Mouse (Mus musculus) heart, postnatal 0 days (tissue): Measurements from ENCODE around the gene Efcab6. TPM values are rescaled to one million over a fixed set of nuclear protein-coding genes. Genes with fewer than 3 reads are reported as not detected.
A peak's percentile ranks its signal among the peaks of the same experiment; 100 is the strongest.

Experiments used
- ATAC-seq: fragments of 200-750 bp; cut with Nextera tagmentation; 2 replicates; pipeline ENCODE4 v1.8.0; 2017; ENCODE audit warnings: low read depth, moderate number of reproducible peaks, moderate library complexity; ENCODE audit not compliant: insufficient read depth
- DNase-seq: peaks from one replicate; pipeline ENCODE4 v3.0.0-alpha.2; 2016; ENCODE audit warnings: low spot score
- H3K27ac ChIP-seq: fragments of 300-500 bp; sonication (generic); 2 replicates; pipeline ENCODE4 v1.5.1; 2014; ENCODE audit warnings: low read depth, mild to moderate bottlenecking
- H3K27me3 ChIP-seq: fragments of 300-500 bp; sonication (generic); 2 replicates; pipeline ENCODE4 v1.6.1; 2014; ENCODE audit warnings: low read length, mixed read lengths; ENCODE audit not compliant: control insufficient read depth, insufficient read depth
- H3K36me3 ChIP-seq: fragments of 300-500 bp; sonication (generic); replicated peaks from 2 replicates; pipeline ENCODE4 v1.6.1; 2014; ENCODE audit warnings: low read length, mixed read lengths; ENCODE audit not compliant: control insufficient read depth, insufficient read depth
- H3K4me1 ChIP-seq: fragments of 300-500 bp; sonication (generic); 2 replicates; pipeline ENCODE4 v1.6.1; 2014; ENCODE audit warnings: antibody characterized with exemption; ENCODE audit not compliant: control insufficient read depth, insufficient read depth
- H3K4me2 ChIP-seq: fragments of 300-500 bp; sonication (generic); 2 replicates; pipeline ENCODE4 v1.6.1; 2014; ENCODE audit warnings: low read depth, mild to moderate bottlenecking, low read length, moderate library complexity
- H3K4me3 ChIP-seq: fragments of 300-500 bp; sonication (generic); 2 replicates; pipeline ENCODE4 v1.5.1; 2014; ENCODE audit warnings: low read depth, low read length
- H3K9ac ChIP-seq: fragments of 300-500 bp; sonication (generic); replicated peaks from 2 replicates; pipeline ENCODE4 v1.6.1; 2014; ENCODE audit warnings: low read depth, low read length, mixed read lengths
- H3K9me3 ChIP-seq: fragments of 300-500 bp; sonication (generic); replicated peaks from 2 replicates; pipeline ENCODE4 v1.6.1; 2016; ENCODE audit warnings: low read length; ENCODE audit not compliant: control insufficient read depth
- CTCF ChIP-seq: IDR thresholded peaks from 2 replicates; pipeline ENCODE4 v1.5.1; 2016; ENCODE audit warnings: antibody characterized with exemption, control low read depth, low read depth
- EP300 ChIP-seq: IDR thresholded peaks from 2 replicates; pipeline ENCODE4 v1.6.1; 2016; ENCODE audit warnings: antibody characterized with exemption, low read depth
- WGBS: fragments of 180-500 bp; shearing (Covaris S2); extraction: QIAGEN DNeasy Blood & Tissue Kit; methylation state at CpG from one replicate; pipeline ENCODE4 v1.1.7; 2014; 5-methylcytosine and 5-hydroxymethylcytosine counted together
- polyA plus RNA-seq: library from polyadenylated mRNA; unstranded; fragments of >200 nt; fragmentation: Nextera tagmentation; extraction: Ambion mirVana; gene quantifications from 2 replicates; pipeline ENCODE4 v1.2.1, GENCODE M21; 2015
- total RNA-seq: library from RNA; depleted of rRNA; stranded (reverse); fragments of >200 nt; gene quantifications from 2 replicates; pipeline ENCODE4 v1.2.3, GENCODE M21; 2014; ENCODE audit warnings: low replicate concordance

Gene Efcab6
- total and polyA plus RNA-seq, 2 experiments from 2014 or later: not detected

DNA sequence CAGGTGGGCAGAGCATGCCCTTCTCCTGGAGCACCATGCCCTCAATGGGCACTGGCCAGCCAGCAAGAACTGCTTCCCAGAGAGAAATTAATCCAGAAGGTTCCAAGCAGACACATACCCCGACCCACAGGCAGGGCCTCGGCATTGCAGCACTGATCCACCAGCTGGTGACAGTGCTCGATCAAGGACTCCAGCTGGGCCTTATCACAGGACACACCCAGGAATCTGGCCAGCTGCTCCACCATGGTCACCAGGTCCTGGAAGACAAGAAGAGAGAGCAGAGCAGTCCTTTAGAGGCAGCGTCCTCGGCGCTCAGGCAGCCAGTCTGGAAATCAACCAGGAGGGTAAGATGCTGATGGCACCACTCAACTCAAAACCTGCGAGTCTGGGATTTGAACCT is 14.9 kb upstream of the Efcab6 start:
- Histone ChIP-seq H3K4me3 (no peak overlapping the region), H3K9me3 (no peaks in the 10 kb centered on the region), H3K9ac (no peak overlapping the region), H3K36me3 (no peaks in the 10 kb centered on the region), H3K4me2 (no peak overlapping the region), H3K27me3 (peaks cover 10% of the 10 kb centered on the region), H3K4me1 (no peaks in the 10 kb centered on the region), H3K27ac (no peak overlapping the region)
- TF ChIP-seq CTCF (no peak), EP300 (no peak)
- ATAC-seq (no peak), DNase-seq (no peak)
- WGBS: 28% methylated on average over 7 of the region's 7 CpGs

GRCm38 (mm10) chr15:84079519-84079918 is 14.3 kb upstream of the Efcab6 start:
- DNase-seq (no peak), ATAC-seq (no peak)
- Histone ChIP-seq H3K4me3 (no peak overlapping the region), H3K36me3 (no peaks in the 10 kb centered on the region), H3K27me3 (peaks cover 15% of the 10 kb centered on the region), H3K9me3 (no peaks in the 10 kb centered on the region), H3K27ac (no peak overlapping the region), H3K4me1 (no peaks in the 10 kb centered on the region), H3K9ac (no peak overlapping the region), H3K4me2 (no peak overlapping the region)
- WGBS: 82% methylated on average over 2 of the region's 2 CpGs
- no peak for TF ChIP-seq EP300

GRCm38 (mm10) chr15:84078667-84079066 is 13.5 kb upstream of the Efcab6 start:
- H3K4me3 ChIP-seq: no peak overlapping the region
- no peak overlapping the region for H3K9ac ChIP-seq
- no peak overlapping the region for H3K27ac ChIP-seq
- WGBS: 79% methylated on average over 13 of the region's 13 CpGs
- ATAC-seq (no peak), DNase-seq (no peak)
- H3K4me2 ChIP-seq: no peak overlapping the region
- no peaks in the 10 kb centered on the region for H3K4me1 ChIP-seq
- no peaks in the 10 kb centered on the region for H3K9me3 ChIP-seq
- peaks cover 20% of the 10 kb centered on the region for H3K27me3 ChIP-seq
- H3K36me3 ChIP-seq: no peaks in the 10 kb centered on the region
- TF ChIP-seq EP300: no peak
- TF ChIP-seq CTCF: no peak

GRCm38 (mm10) chr15:84077151-84077550 is 12.0 kb upstream of the Efcab6 start:
- TF ChIP-seq EP300 (no peak), CTCF (no peak)
- DNase-seq: no peak
- no peak overlapping the region for H3K27ac ChIP-seq
- H3K36me3 ChIP-seq: no peaks in the 10 kb centered on the region
- H3K4me2 ChIP-seq: no peak overlapping the region
- no peaks in the 10 kb centered on the region for H3K9me3 ChIP-seq
- ATAC-seq: no peak
- no peak overlapping the region for H3K4me3 ChIP-seq
- H3K9ac ChIP-seq: no peak overlapping the region
- no peaks in the 10 kb centered on the region for H3K4me1 ChIP-seq
- 57% methylated on average over 17 of the region's 17 CpGs for WGBS
- H3K27me3 ChIP-seq: peaks cover 33% of the 10 kb centered on the region

DNA sequence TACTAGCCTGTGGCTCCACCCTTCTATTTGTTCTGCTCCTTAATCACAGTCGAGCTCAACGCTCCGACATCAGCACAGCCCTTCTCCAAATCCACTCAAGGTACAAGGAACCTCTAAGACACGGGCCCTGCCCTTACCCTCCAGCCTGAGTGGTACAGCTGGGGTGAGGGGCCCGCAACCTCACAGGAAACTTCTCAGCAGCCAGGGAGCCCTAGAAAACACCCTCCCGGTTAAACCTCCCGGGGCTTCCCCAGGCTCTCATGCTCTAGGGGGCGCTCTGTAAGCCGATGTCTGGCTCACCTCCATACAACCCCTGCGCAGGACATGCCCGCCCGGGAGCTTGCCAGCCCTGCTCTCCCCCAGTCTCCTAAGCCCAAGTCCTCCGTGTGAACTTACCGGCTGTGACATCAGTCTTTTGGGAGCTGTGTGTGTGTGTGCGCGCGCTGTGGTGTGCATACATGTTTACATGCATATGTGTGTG is 9.6 kb upstream of the Efcab6 start:
- H3K36me3 ChIP-seq: no peaks in the 10 kb centered on the region
- WGBS: 15% methylated on average over 17 of the region's 17 CpGs
- TF ChIP-seq CTCF (no peak), EP300 (no peak)
- DNase-seq: no peak
- H3K9me3 ChIP-seq: no peaks in the 10 kb centered on the region
- ATAC-seq: no peak
- H3K27ac ChIP-seq: no peak overlapping the region
- peaks cover 52% of the 10 kb centered on the region for H3K27me3 ChIP-seq
- no peak overlapping the region for H3K4me3 ChIP-seq
- no peak overlapping the region for H3K9ac ChIP-seq
- no peaks in the 10 kb centered on the region for H3K4me1 ChIP-seq
- H3K4me2 ChIP-seq: no peak overlapping the region

- no peaks in the 10 kb centered on the region for H3K4me1 ChIP-seq
- WGBS: 16% methylated on average over 11 of the region's 15 CpGs
- no peaks in the 10 kb centered on the region for H3K36me3 ChIP-seq
Observed at GRCm38 (mm10) chr15:84073911-84074704, 8.9 kb upstream of the Efcab6 start.

More at GRCm38 (mm10) chr15:84073911-84074704, 8.9 kb upstream of the Efcab6 start:
- TF ChIP-seq EP300 (no peak), CTCF (peak; percentile 84)
- ATAC-seq (no peak), DNase-seq (peak; percentile 9)
- Histone ChIP-seq H3K9ac (no peak overlapping the region), H3K27me3 (peaks cover 59% of the 10 kb centered on the region), H3K4me3 (no peak overlapping the region), H3K4me2 (no peak overlapping the region), H3K27ac (no peak overlapping the region), H3K9me3 (no peaks in the 10 kb centered on the region)
